Mouse (Mus musculus) common myeloid progenitor, adult 5-6 weeks (primary cell): Measurements from ENCODE around the gene Olfr1251. TPM values are rescaled to one million over a fixed set of nuclear protein-coding genes. Genes with fewer than 3 reads are reported as not detected.
"Not testable (repeated sequence)": the region's sequence is repeated elsewhere in the genome, so short reads cannot be mapped to it uniquely, and the experiment has no call there.

ENCODE experiments used
- ATAC-seq: replicated peaks from 2 replicates; pipeline ENCODE4 v1.8.0; 2016; ENCODE audit warnings: low read depth, mild to moderate bottlenecking, moderate TSS enrichment, inconsistent platforms; ENCODE audit not compliant: poor library complexity, severe bottlenecking
- total RNA-seq: library from RNA; stranded (forward); fragments of 200-1000, 187-1606 nt; gene quantifications from 2 replicates; pipeline ENCODE4 v1.2.3, GENCODE M21; 2017

Olfr1251 gene
- total RNA-seq = not detected in 2 replicates

GRCm38 (mm10) chr2:89671836-89672235, at the start of gene Olfr1251:
Gene Olfr1251 (minus strand): TSS chr2:89671936.
- ATAC-seq = no peak

DNA sequence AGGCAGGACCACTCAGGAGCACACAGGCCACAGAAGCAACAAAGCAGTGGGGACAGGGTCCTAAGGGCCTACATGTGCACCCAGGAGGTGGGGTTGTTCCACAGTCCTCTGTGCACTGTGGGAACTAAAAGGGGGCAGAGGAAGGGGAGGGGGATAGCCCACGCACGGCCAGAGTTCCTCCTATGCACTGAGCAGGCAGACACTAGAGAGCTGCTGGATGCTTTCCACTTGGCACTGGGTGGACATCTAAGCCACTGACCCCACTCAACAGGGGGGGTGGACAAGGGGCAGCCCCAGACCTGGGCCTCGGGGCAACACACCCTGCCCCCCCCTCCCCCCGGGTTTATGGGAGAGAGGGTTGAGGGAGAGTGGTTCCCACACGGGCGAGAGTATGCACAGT, 20.2 kb upstream of the Olfr1251 start:
- ATAC-seq = no peak

- no peak for ATAC-seq
Observed at GRCm38 (mm10) chr2:89661367-89661766, 10.4 kb downstream of the Olfr1251 start, which contains the start of gene Olfr1250. Gene Olfr1250 (minus strand): TSS chr2:89661467.

- ATAC-seq = no peak
Observed at GRCm38 (mm10) chr2:89634883-89635282, 36.9 kb downstream of the Olfr1251 start, which contains the start of gene Olfr1249. Gene Olfr1249 (minus strand): TSS chr2:89634983.

- not testable (repeated sequence) for ATAC-seq
Observed at GRCm38 (mm10) chr2:89618145-89618544, 53.6 kb downstream of the Olfr1251 start, which contains the start of gene Olfr1248. Gene Olfr1248 (minus strand): TSS chr2:89618245.

Other genes starting within 250 kb of the Olfr1251 start
- gene Olfr1240, start 228.9 kb downstream of the Olfr1251 start, total RNA-seq = not detected in 2 replicates
- not detected in 2 replicates for gene Olfr1241, start 184.8 kb downstream of the Olfr1251 start, total RNA-seq
- gene Olfr1242, start 173.6 kb downstream of the Olfr1251 start, total RNA-seq = not detected in 2 replicates
- not detected in 2 replicates for gene Olfr1243, start 140.4 kb downstream of the Olfr1251 start, total RNA-seq
- not detected in 2 replicates for gene Olfr1245, start 93.5 kb downstream of the Olfr1251 start, total RNA-seq
- gene Olfr1246, start 78.8 kb downstream of the Olfr1251 start, total RNA-seq = not detected in 2 replicates
- gene Olfr1247, start 57.8 kb downstream of the Olfr1251 start, total RNA-seq = not detected in 2 replicates
- gene Olfr1248, start 53.7 kb downstream of the Olfr1251 start, total RNA-seq = not detected in 2 replicates
- gene Olfr1249, start 37.0 kb downstream of the Olfr1251 start, total RNA-seq = not detected in 2 replicates
- gene Olfr1250, start 10.5 kb downstream of the Olfr1251 start, total RNA-seq = not detected in 2 replicates
- not detected in 2 replicates for gene Olfr1252, start 53.1 kb upstream of the Olfr1251 start, total RNA-seq
- gene Olfr1253, start 85.2 kb upstream of the Olfr1251 start, total RNA-seq = not detected in 2 replicates
- gene Olfr1254, start 121.7 kb upstream of the Olfr1251 start, total RNA-seq = not detected in 2 replicates
- gene Olfr1255, start 140.1 kb upstream of the Olfr1251 start, total RNA-seq = not detected in 2 replicates
- not detected in 2 replicates for gene Olfr1256, start 169.6 kb upstream of the Olfr1251 start, total RNA-seq
- not detected in 2 replicates for gene Olfr48, start 176.3 kb upstream of the Olfr1251 start, total RNA-seq
- gene Olfr1257, start 206.5 kb upstream of the Olfr1251 start, total RNA-seq = not detected in 2 replicates